Mouse (Mus musculus) lung, adult 2 months (tissue): ENCODE results near the gene Lrrc15.

ENCODE experiments used
- CTCF ChIP-seq: fragments of 200-500 bp; IDR thresholded peaks from 2 replicates; pipeline ENCODE4 v1.5.1; 2011; ENCODE audit warnings: mild to moderate bottlenecking, low read length, control low read depth; ENCODE audit not compliant: insufficient read depth
- POLR2A ChIP-seq: fragments of 200-500 bp; IDR thresholded peaks from 2 replicates; pipeline ENCODE4 v1.6.1; 2011; ENCODE audit warnings: low read depth, mild to moderate bottlenecking, control low read depth, low read length, borderline replicate concordance; ENCODE audit errors: extremely low read depth

DNA sequence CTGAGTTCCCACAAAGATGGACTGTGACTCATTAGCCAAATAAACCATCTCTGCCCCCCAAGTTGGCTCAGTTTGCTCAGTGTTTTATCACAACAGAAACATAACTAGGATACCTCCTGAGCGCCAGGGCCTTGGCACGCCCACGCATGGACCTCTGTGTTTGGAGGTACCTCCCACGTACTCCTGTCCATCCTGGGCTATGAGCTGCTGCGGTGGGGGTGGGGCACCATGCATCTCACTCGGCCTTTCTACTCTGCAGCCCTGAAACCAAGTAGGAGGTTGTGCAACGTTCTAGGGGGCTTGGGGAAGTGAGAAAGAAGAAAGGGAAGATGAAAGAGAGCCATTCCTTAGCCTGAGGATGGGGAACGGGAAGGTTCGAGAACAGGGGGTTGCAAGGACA, 25.3 kb downstream of the Lrrc15 start:
- TF ChIP-seq POLR2A: no peak
- no peak for TF ChIP-seq CTCF
